Mouse (Mus musculus): ENCODE measurements around the gene Myl3. TPM values are rescaled to one million over a fixed set of nuclear protein-coding genes. Genes with fewer than 3 reads are reported as not detected.
A peak's percentile ranks its signal among the peaks of the same experiment; 100 is the strongest.

Myl3 gene
- total RNA-seq, 2 experiments from 2014 or later = 11,120 to 11,825 TPM

DNA sequence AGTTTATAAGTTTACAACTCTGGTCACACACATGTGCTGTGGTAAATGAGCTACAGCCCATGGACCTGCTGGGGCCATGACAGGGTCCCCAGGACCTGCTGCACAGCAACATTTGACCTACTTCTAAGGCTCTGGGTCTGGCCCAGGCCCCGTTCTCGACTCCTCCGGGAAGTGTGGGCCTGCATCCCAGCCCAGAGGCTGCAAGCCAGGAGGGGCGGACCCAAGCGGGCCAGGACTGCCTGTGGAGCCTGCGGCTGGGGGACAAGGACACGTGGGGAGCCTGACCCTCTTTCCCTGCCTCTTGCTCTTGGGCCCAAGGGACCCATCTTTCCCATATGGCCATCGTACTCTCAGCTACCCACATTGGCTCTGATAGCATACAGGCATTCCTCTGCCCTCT, 16.9 kb downstream of the Myl3 start:
- intact Hi-C loops (cut with DNase I) = loop anchor here (1.0 to 2.0 kb wide), 3 partner anchors 22 to 42 kb away; no protein-coding TSS in a partner anchor
- DNase-seq = peak; percentile 93 to 94

- DNase-seq = peak; percentile 80 to 85
- intact Hi-C loops (cut with DNase I) = loop anchor here (1.0 to 2.0 kb wide), 3 partner anchors 22 to 43 kb away; no protein-coding TSS in a partner anchor
These were observed 17.6 kb downstream of the Myl3 start for GRCm38 (mm10) chr9:110759265-110759664.

DNA sequence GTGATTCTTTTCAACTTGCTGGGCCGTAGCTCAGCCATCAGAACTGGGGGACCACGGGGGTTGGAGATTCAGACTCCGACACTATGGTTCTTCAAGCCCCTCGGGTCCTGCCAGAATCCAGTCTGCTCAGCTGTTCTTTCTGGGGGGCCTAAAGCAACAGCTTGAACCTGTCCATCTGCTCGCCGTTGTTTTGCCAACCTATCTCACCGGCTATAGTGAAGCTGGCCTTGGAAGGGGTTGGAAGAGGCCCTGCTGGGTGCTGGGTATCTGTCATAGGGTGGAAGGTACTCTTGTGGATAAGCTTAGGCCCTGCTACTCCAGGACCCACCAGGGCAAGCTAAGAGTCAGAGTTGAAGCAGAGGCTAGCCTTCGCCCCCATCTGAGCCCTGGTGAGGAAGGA, 19.2 kb downstream of the Myl3 start:
- DNase-seq = no peak
- intact Hi-C loops (cut with DNase I) = no loop called here

DNA sequence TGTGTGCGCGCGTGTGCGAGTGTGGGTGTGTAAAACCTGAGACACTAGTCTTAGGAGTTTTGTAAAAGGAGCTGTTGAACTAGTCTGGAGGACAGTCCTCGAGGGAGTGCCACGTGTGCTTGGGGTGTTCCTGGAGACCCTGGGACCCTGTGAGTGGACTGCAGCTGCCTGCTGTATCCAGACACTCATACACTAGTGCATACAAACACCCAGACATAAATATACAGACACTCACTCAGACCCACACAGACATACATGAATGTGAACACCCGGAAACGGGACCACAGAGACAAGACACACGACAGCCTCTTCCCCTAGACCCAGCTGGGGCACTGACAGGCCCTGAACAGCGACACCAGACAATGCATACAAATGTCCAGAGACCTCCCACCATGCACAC, 21.1 kb downstream of the Myl3 start:
- DNase-seq = no peak
- intact Hi-C loops (cut with DNase I) = no loop called here

GRCm38 (mm10) chr9:110763405-110763804, 21.7 kb downstream of the Myl3 start:
- intact Hi-C loops (cut with DNase I) = no loop called here
- peak; percentile 86 to 88 for DNase-seq

DNA sequence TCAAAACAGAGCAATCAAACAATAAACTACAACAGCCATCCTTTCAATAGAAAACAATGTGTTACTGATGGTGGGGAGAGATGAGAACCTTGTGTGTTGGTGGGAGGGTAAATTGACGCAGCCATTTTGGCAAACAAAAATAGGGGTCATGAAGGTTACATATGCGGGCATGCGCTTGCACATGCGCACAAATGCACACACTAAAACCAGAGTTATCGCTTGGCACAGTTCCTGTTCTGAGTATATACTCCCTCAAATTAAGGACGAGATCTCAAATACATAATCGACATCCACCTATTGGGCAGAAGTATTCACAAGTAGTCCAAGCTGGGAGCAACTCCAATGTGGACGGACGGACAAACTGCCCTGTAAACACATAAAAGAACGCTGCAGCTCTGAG, 30.7 kb downstream of the Myl3 start:
- DNase-seq = no peak
- intact Hi-C loops (cut with DNase I) = no loop called here

- intact Hi-C loops (cut with DNase I) = no loop called here
- DNase-seq = peak in 1 of 2 experiments; percentile 67
These were observed 33.0 kb downstream of the Myl3 start for GRCm38 (mm10) chr9:110774403-110775268.

DNA sequence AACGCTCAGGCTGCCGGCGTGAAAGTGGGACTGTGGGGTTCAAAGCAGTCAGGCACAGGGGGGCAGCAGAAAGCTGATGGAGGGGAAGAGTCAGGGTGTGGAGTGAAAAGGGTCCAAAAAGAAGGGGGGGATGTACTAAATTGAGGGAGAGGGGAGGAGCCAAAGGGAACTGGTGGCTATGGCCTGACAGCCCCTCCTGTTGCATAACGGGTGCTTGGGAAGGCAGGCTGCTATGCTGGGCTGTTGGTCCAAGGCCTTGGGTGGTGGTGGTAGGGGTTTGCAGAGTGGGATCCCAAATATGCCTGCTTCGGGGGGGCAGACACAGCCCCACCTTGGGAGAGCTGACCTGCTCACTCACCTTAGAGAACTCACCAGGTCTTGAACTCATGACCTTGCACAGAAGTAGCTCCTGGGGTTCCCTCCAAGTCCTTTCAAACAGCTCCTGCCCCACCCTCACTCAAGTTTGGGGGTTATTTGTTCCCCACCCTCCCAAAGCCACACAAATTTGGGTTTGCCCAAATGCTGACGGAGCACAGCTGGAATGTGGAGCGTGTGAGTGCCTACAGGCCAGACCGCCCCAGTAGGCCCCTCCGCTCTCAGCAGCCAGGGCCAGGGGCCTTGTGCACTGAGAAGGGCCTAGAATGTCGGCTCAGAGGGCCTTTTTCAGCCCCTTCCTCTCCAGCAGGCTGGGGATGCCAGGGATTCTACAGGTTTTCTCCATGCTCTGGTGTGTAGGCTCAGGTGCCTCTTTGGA, 33.8 kb downstream of the Myl3 start:
- intact Hi-C loops (cut with DNase I) = no loop called here
- DNase-seq = peak in 1 of 2 experiments; percentile 18

GRCm38 (mm10) chr9:110778100-110778499, 36.4 kb downstream of the Myl3 start:
- DNase-seq = peak in 1 of 2 experiments; percentile 25
- intact Hi-C loops (cut with DNase I) = no loop called here

GRCm38 (mm10) chr9:110778559-110778958, 36.9 kb downstream of the Myl3 start:
- no peak for DNase-seq
- intact Hi-C loops (cut with DNase I) = no loop called here

DNA sequence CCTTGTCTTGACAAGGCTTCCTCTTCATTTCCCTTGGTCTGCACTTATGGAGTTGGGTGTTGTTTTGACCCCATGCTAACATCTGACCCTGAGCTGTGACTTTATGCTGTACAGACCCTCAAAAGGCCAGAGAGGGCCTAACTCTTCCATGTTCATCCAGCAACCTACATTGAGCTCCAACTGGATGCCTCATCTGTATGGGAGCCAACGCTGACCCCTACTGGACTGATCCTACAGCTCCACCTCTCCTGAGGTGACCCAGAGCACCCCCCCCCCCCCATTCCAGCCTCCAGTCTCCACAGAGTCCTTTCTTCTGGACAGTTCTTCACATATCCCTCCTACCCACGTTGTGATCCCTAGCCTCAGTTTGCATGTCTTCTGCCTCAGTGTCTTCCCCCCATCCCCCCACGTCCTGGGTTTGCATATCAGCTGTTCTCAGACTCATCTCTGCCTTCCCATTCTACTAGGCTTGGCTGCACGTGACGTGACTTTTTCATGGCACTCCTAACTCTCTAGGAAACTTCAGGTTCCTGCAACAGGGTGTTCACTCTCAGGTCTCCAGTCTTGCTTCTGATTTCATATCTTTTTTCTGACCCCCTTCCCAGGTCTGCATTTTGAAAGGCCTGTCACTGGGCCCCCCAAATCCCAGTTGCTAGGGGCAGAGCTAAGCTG, 37.7 kb downstream of the Myl3 start:
- no peak for DNase-seq
- intact Hi-C loops (cut with DNase I) = no loop called here

DNA sequence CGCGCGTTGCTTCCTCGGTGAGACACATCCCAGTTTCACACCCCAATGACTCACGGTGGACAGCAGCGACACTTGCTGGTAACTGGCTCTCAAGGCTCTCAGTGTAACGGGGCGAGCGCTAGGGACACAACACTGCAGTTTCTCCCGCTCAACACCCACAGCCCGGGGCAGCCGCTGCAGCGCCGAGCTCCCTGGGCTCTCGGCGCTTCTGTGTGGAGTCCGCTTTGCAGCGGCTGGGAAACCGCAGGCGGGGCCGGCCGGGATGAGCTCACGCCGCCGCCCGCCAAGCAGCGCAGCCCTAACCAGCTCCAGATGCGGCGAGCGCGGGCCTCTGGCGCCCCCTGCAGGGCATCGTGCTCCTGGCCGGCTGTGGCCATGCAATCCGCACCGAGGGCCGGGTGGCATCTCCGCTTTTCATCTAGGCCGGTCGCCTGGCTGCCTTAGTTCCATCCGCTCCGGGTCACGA, 39.6 kb downstream of the Myl3 start:
- intact Hi-C loops (cut with DNase I) = loop anchor here (1.0 to 5.0 kb wide), 5 partner anchors 22 to 369 kb away; no protein-coding TSS in a partner anchor

GRCm38 (mm10) chr9:110781731-110782130, 40.1 kb downstream of the Myl3 start:
- intact Hi-C loops (cut with DNase I) = loop anchor here (1.0 to 5.0 kb wide), 5 partner anchors 23 to 369 kb away; no protein-coding TSS in a partner anchor
- DNase-seq = peak; percentile 93 to 94

More for the DNA sequence above, 39.6 kb downstream of the Myl3 start:
- peak; percentile 96 to 98 for DNase-seq

DNA sequence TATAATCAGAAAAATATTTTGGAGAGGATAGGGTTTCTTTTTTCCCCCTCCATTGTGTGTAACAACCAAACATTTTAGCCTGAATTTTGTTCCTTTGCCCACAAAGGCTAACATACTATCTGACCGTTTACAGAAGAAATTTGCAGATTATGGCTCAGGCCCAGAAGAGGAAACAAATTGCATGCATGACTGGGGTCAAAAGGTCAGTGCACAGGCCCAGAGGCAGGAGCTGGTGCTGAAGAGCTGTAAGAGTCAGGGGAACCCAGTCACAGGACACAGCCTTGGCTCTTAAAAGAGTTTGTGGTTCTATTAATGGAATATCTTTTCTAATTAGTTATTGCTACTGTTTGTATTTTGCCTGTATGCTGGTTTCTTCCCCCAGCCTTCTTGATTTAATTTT, 42.0 kb downstream of the Myl3 start:
- peak in 1 of 2 experiments; percentile 19 for DNase-seq

GRCm38 (mm10) chr9:110788169-110788568, 46.5 kb downstream of the Myl3 start:
- intact Hi-C loops (cut with DNase I) = no loop called here
- DNase-seq = no peak

More for the DNA sequence above, 42.0 kb downstream of the Myl3 start:
- intact Hi-C loops (cut with DNase I) = loop anchor here (5.0 kb wide), 2 partner anchors 159 to 371 kb away; no protein-coding TSS in a partner anchor

DNA sequence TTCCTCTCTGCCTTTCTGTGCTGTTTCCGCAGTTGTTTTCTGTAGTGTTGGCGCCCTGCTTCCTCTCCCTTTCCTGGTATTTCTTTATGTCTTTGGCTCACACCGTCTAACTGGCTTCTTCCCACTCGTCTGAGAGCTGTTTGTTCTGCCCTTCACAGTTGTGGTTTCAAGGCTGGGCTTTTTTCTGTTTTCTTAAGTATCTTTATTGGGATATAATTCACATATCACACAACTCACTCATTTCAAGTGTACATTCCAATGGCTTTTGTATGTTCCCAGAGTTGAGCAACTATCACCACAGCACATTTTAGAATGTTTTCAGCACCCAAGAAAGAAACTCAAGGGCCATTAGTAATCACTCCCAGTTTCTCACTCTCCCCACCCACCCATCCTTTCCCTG, 48.8 kb downstream of the Myl3 start:
- intact Hi-C loops (cut with DNase I) = no loop called here
- DNase-seq = no peak

DNA sequence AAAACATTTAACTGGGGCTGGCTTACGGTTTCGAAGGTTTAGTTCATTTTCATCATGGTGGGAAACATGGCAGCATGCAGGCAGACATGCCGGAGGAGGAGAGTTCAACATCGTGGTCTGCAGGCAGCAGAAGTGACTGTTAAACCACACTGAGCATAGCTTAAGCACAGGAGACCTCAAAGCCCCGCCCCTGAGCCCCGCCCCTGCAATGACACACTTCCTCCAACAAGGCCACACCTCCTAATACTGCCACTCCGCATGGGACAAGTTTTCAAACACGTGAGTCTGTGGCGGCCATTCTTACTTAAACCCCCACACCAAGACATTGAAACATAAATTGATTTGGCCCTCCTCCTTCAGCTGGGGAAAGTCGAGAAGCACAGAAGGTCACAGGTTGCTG, 55.4 kb downstream of the Myl3 start:
- intact Hi-C loops (cut with DNase I) = no loop called here
- no peak for DNase-seq

GRCm38 (mm10) chr9:110797866-110798265, 56.2 kb downstream of the Myl3 start, which contains the start of gene Prss42:
Prss42 (plus strand) TSS chr9:110798166.
- intact Hi-C loops (cut with DNase I) = no loop called here
- DNase-seq = no peak

- DNase-seq = no peak
- intact Hi-C loops (cut with DNase I) = no loop called here
These were observed 59.3 kb downstream of the Myl3 start for GRCm38 (mm10) chr9:110800834-110801479.

DNA sequence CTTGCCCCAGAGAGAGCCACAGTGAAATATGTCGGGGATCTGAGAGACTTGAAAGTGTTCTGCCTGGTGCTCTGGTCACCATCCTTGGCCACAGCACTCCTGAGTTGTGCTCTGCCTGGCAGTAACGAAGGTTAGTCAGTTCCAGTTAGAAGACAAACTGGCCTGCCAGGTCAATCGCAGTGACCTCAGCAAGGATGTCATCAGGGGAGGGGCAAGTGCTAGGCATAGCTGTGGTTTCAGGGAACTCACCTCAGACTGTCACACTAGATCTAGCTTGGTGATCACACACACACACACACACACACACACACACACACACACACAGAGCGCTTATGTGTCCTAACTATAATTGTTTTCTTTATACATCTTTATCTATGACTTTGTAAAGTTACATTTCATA, 61.6 kb downstream of the Myl3 start:
- intact Hi-C loops (cut with DNase I) = no loop called here
- DNase-seq = no peak

Data from heart, postnatal 10 days (tissue).